Mouse (Mus musculus) right cerebral cortex, postnatal 14 days (tissue): Measurements from ENCODE around the gene Naa16.

Experiments used
- DNase-seq: peaks from one replicate; pipeline ENCODE4 v3.0.0; 2022

Naa16 gene

DNA sequence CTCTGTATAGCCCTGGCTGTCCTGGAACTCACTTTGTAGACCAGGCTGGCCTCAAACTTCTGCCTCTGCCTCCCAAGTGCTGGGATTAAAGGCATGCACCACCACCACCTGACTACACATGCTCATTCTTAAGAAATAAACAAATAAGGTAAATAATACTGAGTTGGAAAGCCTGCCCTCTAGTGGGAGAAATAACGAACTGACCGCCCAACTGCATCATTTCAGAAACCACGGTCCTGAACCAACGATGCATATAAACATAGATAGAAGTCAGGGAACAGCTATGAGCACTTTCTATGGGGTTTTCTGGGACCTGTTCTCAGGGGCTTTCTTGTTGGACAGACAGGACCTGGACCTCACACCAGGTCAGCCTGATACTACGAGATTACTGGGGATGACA lies 63.5 kb downstream of the Naa16 start:
- no peak for DNase-seq

DNA sequence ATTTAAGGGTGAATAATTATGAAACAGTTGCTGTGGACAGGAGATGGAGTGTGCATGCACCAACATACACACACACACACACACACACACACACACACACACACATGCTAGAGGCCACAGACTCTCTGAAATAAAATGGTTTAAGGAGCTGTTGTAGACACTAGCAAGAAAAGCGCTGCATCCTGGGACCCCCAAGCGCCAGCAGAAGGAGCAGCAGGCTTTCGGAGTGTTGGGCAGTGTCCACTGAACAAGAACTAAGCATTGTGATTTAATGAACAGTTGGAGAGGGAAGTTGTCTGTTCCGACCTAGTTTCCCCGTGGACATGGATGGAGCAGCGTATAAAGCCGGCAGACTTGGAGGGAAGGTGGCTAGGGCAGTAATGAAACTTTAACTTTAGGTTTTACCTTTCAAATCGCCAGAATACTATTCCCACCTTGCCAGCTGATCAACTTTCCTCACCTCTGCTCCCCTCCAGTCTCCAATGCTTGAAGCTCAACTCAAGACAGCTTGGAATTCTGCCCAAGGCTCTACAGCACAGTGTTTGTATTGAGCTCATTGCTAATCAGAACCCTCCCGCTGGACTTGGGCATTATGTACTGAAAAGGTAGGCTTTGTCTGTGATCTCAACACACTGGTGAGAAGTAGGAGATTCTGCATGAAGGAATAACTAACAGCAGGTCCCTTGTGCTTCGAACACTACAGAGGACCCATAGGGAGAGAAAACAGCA lies 66.3 kb downstream of the Naa16 start:
- no peak for DNase-seq

DNA sequence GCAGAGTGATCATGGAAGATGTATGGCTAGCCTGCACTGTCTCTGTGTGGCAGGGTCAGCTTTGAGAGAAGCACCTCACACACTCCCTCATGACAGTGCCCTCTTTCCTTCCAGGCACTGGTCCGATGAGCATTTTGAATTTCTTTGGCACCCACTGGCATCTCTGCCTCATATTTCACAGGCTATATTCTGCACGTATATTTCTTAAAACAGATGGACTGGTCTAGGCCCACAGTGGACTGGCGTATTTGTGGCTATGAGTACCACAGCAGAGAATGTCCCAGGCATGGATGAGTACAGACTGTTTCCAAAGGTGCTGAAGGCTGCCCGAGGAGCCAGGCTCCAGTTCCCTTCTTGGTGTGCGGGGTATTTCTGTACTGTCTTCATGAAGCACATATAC lies 68.7 kb downstream of the Naa16 start:
- DNase-seq = no peak

DNA sequence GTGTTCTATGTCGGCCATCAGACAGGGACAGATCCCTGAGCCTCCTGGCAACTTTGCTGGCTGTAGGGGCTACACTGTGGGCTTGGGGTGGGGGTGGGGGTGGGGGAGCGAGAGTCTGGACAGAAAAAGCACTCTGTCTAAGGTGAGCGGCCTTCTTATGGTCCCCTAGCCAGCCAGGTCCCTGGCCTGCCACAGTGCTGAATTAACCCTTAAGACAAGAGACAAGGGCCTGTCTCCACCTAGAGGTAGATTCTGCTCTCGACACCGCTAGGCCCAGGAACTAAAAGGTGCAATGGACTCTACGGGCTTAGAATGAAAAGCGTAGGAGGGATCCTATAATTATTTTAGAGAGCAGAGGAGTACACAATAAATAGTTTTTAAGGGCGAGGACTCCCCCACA lies 69.4 kb downstream of the Naa16 start:
- no peak for DNase-seq

DNA sequence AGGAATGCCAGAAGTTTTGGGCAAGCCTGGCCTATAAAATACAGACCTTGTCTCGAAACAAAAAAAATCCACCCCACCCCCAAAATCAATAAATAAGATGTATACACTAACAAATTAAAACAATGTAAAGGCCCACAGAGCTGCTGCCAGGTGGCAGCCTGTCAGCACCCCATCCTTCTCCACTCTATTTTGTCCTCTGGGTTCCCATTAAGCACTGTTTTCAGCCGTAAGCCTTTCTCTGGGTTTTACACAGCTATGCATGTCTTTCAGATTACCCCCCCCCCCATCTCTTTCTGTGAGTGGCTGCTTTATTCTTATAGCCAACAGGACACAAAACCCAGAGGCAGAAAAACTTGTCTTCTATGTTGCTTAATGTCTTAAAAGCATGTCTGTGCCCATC lies 73.0 kb downstream of the Naa16 start:
- DNase-seq = no peak

DNA sequence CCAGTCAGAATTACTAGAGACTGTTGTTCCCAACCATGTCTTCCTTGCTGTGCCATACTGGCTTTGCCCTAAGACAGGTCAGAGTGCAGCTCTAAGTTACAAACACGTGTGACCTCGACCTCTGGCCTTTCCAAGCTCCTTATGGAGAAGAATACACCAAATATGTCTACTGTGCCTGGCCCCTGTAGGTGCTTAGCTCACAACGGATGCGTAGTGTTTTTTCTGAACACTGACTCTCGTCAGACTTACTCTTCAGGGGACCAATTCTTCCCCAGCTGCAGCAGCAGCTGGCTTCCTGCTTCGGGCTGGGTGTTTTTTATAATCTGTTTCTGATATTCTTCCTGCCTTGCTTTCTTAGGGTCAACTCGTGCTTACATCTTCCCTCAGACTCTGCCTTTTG lies 74.7 kb downstream of the Naa16 start:
- no peak for DNase-seq

DNA sequence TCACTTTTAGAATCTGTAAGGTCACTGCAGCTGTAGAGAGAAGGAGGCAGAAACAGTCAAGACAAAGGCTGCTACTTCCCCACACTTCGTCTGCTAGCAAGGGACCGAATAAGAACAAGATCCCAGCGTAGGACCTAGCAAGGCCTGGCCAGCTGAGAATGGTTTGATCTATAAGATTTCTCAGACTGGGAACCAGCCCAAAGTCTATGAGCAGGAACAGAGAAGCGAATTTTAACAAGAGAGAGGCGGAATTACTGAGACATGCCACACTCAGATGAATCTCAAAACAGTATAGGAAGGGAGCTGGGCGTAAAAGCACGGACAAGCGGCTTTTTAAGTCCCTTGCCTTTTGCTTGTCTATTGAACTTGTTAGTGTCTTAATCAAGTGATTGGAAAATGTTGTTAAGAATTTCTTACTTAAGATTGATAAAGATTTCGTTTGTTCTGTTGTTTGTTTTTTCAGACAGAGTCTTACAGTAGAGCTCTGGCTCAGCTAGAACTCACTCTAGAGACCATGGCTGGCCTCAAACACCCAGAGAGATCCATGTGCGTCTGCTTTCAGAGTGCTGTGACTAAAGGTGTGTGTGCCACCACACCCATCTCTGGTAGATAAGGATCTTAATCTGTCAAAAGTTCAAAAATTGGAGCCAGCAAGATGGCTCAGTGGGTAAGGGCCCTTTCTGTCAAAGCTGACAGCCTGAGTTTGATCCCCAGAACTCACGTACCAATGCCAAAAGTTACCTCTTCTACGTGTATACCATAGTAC lies 76.2 kb downstream of the Naa16 start:
- no peak for DNase-seq

DNA sequence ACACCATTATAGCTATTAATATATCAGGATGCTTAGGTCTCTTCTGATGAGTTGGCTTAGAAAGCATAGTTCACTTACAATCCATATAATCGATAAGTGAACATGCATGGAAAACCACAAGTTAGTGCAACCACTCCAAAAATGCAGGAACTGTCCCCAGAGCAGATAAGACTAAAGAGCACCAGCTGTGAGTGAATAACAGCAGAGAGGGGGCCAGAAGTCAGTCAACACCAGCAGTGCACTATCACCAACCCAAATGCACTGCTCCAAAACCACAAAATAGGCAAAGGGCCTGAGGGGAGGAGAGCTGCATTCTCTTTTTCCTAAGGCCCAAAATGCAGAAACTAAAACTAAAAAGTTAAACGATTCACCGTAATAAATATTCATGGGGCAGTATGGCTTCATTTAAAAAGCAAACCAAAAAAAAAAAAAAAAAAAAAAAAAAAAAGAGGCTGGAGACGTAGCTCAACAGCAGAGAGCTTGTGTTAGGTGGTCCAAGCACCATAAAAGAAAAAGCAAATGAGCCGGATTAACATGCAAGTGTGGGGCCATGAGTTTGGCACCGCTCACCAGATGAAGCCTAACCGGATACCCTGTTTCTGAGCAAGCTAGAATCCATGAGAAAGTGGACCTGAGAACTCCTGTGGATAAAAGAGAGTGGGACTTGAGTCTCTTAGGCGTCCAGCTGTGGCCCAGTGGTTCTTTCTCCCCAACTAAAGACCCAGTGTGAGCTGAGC lies 77.0 kb downstream of the Naa16 start:
- no peak for DNase-seq

DNA sequence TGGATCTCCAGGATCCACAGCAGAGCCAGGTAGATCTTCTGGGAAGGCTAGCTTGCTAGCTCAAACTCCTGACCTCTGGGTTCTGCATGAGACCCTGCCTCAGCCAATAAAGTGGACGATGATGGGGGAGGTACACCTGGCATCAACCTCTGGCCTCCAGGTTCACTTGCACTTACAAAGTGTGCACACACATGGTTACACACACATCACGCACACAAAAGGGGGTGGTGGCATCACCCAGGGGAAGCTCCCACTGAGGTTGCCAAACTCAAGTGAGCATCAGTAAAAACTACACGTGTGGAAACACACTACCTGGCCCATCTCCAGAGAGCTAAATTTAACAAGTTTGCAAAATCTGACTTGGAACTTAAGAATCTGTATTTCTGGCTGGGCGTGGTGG lies 77.9 kb downstream of the Naa16 start:
- no peak for DNase-seq

DNA sequence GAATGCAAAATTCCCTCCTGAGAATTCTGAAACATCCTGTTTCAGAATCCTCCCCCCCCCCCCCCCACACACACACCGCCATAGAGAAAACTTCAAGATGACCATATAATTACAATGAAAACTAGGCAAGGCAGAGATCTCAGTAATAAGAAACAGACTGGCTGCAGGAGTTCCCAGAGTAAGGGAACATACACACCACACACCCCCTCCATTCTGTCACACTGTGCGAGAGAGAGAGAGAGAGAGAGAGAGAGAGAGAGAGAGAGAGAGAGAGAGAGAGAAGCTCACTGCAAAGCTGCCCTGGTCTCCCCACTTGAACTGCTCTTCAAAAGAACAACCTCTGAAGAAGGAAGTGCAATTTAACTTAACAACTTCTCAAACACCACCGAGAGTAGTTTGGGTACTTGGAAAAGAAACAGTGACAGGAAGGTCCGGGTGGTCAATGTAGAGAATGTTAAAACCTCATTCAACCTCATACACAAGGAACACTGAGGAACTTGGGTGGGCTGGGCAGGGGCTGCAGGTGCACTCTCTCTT lies 78.6 kb downstream of the Naa16 start:
- no peak for DNase-seq

DNA sequence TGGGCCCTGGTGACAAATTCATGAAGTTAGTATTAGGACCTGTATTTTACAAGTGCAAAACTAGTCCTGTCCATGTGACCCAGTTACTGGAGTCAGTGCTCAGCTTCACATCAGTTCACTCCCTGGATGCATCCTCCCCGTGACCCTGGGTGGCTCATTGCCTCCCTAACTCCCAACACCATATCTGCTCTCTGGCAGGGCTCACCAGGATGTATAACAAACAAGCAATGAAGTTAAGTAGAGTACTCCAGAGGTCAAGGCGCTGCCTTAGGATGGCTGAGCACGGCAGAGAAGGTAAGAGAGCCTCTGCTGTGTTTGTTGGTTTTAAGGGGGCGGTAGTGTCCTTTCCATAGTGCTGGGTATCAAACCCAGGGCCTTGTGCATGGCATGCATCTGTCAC lies 81.5 kb downstream of the Naa16 start:
- DNase-seq = no peak

DNA sequence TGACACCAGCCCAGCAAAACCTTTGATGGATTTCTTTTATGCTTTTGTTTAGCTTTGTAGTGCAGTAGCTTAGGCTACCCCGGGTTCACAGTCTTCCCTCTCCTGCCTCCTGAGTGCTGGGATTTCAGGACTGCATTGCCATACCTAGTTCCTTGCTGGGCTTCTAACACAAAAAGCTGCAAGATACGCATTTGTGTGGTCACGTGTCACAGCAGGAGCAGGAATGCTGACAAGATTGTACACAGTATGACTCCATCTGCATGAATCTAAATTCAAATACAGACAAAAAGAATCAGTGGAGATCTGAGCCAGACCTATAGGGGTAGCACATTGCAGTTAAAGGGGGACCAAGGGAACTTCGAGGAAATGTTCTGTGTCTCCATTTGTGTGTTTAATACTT lies 82.2 kb downstream of the Naa16 start:
- no peak for DNase-seq

DNA sequence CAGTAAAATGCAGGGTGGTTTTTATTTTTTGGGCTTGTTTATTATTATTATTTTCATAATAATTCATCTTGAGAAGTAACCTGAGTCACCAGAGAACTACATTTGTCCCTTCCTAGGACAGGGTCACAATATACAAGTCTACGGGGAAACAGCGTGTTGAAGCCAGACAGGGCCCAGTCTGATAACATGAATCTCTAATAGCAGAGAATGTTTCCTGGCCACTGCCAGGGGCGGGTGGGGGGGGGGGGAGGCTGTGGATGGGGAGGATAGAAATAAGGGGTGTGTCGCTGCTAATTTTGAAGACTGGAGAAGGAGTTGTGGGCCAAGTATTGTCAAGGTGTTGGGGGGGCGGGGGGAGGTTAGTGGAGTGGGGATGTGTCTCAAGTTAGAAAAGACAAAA lies 82.7 kb downstream of the Naa16 start:
- DNase-seq = no peak

DNA sequence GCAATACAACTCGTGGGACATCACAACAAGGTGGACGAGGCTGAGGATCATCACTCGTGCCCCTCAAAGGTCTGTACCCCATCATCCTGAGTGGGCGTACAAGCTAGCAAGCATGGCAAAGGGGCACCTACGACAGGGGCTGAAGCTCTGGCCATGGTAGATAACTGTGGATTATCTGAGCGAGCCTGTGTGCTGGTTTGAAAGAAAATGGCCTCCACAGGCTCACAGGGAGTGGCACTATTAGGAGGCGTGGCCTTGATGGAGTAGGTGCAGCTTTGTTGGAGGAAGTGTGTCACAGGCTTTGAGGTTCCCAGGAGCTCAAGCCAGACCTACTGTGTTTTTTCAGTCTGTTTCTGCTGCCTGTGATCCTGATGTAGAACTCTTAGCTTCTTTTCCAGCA lies 83.4 kb downstream of the Naa16 start:
- DNase-seq = no peak

DNA sequence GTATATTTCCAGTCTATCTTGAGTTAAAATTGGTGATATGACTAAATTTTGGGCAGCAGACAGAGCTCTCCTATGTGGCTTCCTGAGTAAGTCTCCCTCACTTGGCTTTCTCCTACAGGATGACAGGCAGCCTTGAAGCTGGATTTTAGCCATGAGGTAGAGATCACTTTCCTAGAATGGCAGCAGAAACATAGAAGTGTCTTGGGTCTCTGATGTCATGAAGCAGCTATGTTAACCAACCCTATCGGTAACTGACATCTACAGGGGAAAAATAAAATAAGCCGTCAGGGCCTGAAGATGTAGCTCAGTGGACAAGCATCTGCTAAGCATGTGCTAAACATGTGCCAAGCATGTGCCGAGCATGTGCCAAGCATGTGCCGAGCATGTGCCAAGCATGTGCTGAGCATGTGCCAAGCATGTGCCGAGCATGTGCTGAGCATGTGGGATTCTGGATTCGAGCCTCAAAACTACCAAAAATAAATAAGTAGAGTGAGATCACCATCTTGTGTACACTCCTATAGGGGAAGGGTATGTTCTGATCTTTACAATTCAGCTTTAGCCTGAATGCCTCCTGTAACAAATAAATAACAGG lies 85.6 kb downstream of the Naa16 start:
- DNase-seq = no peak

DNA sequence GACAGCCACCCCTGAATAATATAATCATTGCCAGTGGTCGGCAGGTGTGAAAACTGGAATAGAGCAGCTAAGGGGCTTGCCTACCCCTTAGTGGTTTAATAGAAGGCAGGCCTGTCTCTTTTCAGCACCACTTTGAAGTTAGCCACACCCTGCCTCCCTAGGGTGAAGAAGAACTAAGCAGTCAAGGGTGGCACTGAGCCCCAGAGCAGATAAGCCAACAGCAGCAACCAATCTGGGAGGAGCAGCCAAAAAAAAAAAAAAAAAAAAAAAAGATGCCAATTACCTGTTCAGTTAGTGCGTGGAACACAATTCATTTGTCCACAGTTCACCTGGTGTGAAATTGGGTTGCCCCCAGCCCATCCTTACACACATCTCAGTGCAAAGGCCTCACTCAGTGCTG lies 87.4 kb downstream of the Naa16 start:
- no peak for DNase-seq

DNA sequence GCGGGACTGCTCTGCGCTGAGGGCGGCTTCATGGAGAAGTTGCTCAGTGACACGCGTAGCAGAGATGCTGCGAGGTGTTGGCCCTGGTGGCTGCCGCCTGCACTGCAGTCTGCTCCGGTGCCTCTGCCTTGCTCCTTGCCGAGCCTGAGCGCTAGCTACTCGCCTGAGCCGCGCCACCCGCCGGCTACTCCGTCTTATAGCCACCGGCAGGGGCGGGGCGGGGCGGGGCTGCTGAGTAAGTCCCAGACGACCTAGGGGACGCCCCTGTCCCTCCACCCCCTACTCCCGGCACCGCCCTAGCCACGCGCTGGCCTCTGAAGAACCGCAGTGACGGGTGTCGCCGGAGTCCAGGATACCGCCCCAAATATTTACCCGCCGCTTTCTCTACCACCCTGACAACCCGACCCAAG lies 89.1 kb downstream of the Naa16 start, which contains the start of gene Rgcc:
Gene Rgcc, minus strand, starts transcription at position 180 of the 410 bp plus-strand sequence.
- peak; percentile 95 for DNase-seq

DNA sequence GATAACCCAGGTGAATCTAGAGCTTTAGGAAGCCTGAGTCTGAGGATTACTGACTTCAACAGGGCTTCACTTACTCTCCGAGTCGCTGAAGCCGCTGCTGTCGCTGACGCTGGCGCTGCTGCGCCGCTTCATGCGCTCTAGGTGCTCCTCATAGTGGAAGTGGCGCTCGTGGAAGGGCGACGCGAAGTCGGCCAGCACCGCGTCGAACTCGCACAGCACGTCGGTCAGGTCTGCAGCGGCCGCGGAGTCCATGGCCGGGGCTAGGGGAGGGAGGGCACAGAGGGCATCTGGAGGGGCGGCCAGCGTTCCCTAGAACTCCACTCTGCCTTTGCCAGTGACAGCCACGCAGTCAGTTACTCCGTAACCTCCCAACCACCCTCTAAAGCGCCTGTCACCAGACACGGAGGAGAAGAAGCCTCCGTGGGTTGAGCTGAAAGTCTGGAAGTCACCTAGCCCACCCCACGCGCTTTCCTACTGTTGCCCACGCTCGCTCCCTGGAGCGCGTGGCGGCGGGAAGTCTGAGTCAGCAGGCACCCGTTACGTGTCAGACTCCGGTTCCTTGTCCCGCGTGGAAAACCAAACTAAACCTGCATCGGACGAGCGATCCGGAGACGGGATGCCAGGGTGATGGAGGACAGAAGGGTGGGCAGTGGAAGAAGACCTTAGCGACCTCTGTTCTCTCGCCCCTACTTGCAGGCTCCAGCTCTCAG lies 89.8 kb downstream of the Naa16 start:
- DNase-seq = peak; percentile 53

DNA sequence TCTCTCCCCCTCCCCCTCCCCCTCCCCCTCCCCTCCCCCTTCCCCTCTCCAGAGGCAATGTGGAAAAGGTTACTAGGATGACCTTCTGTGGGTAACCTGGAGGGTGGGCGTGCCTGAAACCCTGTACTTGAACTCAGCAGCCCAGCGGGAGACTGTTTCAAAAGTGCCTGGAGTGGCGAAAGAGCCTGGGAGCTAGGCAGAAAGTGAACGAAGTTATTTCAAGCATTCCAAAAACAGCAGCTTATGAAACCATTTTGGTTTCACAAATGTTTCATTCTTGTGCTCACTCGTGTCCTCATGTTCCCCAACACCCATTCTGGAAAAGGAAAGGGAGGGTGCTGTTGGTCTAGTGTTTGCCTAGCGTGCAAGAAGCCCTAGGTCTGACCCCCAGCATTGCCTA lies 90.8 kb downstream of the Naa16 start:
- DNase-seq = no peak

DNA sequence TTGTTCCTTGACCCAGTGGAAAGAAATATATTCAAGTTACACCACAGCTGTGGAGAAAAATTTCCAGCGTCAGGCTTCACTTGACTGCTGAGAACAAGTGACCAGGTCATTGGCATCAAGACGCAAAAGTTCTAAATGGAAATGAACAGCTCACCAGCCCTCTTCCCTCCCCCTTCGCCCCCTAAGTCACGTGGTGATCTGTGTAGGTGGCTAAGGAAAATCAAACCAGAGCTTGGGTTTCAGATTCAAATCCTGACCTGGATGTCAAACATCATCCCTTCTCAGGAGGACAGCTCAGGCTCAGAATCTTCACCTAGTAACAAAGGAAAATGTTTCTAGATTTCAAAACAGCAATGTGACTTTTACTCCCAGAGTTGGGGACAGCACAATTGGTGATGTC lies 91.3 kb downstream of the Naa16 start:
- DNase-seq = no peak

DNA sequence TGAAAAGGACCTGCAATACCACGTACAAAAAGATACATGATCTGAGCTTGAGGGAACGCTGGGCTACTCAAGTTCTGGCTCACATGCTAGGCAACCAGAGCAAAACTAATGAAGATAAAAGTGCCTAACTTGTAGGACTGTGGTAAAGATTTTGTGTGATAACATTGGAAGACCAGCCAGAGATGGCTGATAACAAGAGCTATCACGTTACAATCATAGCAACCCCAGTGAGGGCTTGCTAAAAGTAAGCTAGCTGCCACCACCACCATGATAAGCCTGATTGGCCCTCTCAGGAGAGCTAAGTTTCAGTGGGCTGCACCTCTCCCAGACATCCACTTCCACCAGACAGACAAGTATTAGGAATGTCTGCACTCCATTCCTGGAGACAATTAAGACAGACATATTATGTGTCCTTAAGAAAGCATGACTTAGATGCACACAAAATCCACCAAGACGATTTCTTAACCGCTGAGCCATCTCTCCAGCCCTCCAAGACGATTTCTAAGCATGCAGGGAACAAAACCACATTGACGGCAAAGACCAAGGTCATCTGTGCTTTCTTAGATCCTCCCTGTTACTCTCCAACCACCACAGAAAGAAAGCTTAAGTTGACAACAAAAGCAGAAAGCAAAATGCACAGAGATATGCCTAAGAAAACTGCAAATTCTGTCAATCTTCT lies 92.1 kb downstream of the Naa16 start:
- no peak for DNase-seq

DNA sequence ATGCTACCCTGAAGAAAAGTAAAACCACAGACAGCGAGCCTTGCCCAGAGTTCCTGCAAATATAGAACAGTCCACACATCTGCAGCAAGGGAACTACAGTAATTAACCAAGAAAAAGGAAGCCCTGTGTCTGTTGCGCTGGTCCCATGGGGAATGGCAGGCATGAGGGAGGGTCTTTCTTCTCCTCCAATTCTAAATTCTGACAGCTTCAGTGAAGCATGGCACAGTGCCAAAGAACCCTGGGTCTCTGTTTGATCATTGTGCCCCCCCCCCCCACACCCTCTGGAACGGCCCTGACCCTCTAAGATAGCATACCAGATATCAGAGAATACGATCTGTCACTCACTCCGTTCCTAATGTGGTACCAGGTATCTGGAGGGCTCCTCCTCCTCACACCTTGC lies 93.7 kb downstream of the Naa16 start:
- DNase-seq = no peak
